Mouse (Mus musculus) E14TG2a.4 (cell line): ENCODE measurements around the gene Rps6ka4.

Experiments
- H3K27me3 ChIP-seq: 2 replicates; pipeline ENCODE4 v1.6.1; 2014; ENCODE audit warnings: low read length, control low read depth; ENCODE audit not compliant: insufficient read depth
- H3K36me3 ChIP-seq: 2 replicates; pipeline ENCODE4 v1.6.1; 2014; ENCODE audit warnings: low read length, control low read depth; ENCODE audit not compliant: insufficient read depth
- H3K4me1 ChIP-seq: replicated peaks from 2 replicates; pipeline ENCODE4 v1.6.1; 2014; ENCODE audit warnings: low read depth, low read length, control low read depth
- H3K4me3 ChIP-seq: replicated peaks from 2 replicates; pipeline ENCODE4 v1.5.1; 2014; ENCODE audit warnings: mild to moderate bottlenecking, low read length
- H3K9me3 ChIP-seq: 2 replicates; pipeline ENCODE4 v1.6.1; 2014; ENCODE audit warnings: low read length, control low read depth
- CTCF ChIP-seq: conservative IDR thresholded peaks from 2 replicates; pipeline ENCODE4 v1.5.1; 2014; ENCODE audit warnings: low read length
- NANOG ChIP-seq: IDR thresholded peaks from 2 replicates; pipeline ENCODE4 v1.6.1; 2014; ENCODE audit warnings: borderline replicate concordance, low read length, mixed read lengths
- POU5F1 ChIP-seq: IDR thresholded peaks from 2 replicates; pipeline ENCODE4 v1.6.1; 2014; ENCODE audit warnings: low read length, borderline replicate concordance

Gene Rps6ka4

GRCm38 (mm10) chr19:6855225-6856031 is 15.0 kb upstream of the Rps6ka4 start:
- H3K9me3 ChIP-seq = no peaks in the 10 kb centered on the region
- H3K4me1 ChIP-seq = peaks cover 51% of the 10 kb centered on the region
- TF ChIP-seq CTCF (no peak), NANOG (no peak), POU5F1 (no peak)
- peaks cover 48% of the 10 kb centered on the region for H3K27me3 ChIP-seq
- H3K36me3 ChIP-seq = no peaks in the 10 kb centered on the region
- peak overlapping the region; percentile 74 for H3K4me3 ChIP-seq

- H3K36me3 ChIP-seq = no peaks in the 10 kb centered on the region
- H3K27me3 ChIP-seq = peaks cover 56% of the 10 kb centered on the region
- no peaks in the 10 kb centered on the region for H3K9me3 ChIP-seq
- H3K4me1 ChIP-seq = peaks cover 57% of the 10 kb centered on the region
- H3K4me3 ChIP-seq = peak overlapping the region; percentile 74
- TF ChIP-seq CTCF (no peak), NANOG (no peak), POU5F1 (no peak)
Measured at GRCm38 (mm10) chr19:6854658-6855057, 14.2 kb upstream of the Rps6ka4 start.

DNA sequence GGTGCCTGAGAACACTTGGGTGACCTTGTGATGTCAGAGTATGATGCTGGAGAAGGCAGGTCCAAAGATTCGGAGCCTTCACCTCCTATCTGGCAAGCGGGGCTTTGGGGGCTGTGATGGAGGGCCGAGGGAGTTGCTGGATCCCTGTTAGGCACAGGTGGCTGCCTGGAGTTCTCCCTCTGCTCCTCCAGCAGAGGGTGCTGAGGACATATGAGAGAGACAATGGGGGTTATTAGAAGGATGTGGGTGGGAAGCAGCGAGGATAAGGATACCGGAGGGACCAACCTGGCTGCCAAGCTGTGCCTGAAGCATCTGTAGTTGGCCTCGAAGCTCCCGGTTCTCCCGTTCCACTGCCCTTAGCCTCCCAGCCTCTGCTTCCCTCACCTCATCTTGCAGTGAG is 13.5 kb upstream of the Rps6ka4 start:
- peaks cover 63% of the 10 kb centered on the region for H3K27me3 ChIP-seq
- TF ChIP-seq CTCF = no peak
- no peak for TF ChIP-seq NANOG
- no peak for TF ChIP-seq POU5F1
- H3K4me3 ChIP-seq = no peak overlapping the region
- peaks cover 65% of the 10 kb centered on the region for H3K4me1 ChIP-seq
- no peaks in the 10 kb centered on the region for H3K9me3 ChIP-seq
- H3K36me3 ChIP-seq = no peaks in the 10 kb centered on the region

GRCm38 (mm10) chr19:6852393-6853305 is 12.2 kb upstream of the Rps6ka4 start:
- no peak for TF ChIP-seq CTCF
- 0 out of 2 replicates have a peak overlapping the region, but pooled peaks have one; percentile 13 for H3K4me3 ChIP-seq
- H3K9me3 ChIP-seq = no peaks in the 10 kb centered on the region
- no peaks in the 10 kb centered on the region for H3K36me3 ChIP-seq
- H3K4me1 ChIP-seq = peaks cover 77% of the 10 kb centered on the region
- peaks cover 76% of the 10 kb centered on the region for H3K27me3 ChIP-seq

DNA sequence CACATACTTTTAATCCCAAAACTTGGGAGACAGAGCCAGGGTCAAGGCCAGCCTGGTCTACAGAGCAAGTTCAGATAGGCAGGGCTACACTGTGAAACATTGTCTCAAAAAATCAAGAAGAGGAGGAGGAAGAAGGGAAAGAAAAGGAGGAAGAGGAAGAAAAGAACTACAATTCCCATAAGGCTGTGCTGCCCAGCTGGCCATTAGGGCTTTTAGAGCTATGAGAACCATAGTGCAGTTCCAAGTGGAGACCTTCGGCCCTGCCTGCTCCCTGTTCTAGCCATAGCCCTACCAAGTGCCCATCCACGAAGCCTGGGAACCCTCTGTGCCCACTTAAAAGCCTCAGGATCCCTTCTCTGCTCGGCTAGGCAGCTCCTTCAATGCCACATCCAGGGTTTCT is 11.1 kb upstream of the Rps6ka4 start:
- Histone ChIP-seq H3K4me1 (peaks cover 79% of the 10 kb centered on the region), H3K27me3 (peaks cover 84% of the 10 kb centered on the region), H3K4me3 (no peak overlapping the region), H3K9me3 (no peaks in the 10 kb centered on the region), H3K36me3 (no peaks in the 10 kb centered on the region)
- TF ChIP-seq NANOG (no peak), CTCF (no peak), POU5F1 (no peak)

DNA sequence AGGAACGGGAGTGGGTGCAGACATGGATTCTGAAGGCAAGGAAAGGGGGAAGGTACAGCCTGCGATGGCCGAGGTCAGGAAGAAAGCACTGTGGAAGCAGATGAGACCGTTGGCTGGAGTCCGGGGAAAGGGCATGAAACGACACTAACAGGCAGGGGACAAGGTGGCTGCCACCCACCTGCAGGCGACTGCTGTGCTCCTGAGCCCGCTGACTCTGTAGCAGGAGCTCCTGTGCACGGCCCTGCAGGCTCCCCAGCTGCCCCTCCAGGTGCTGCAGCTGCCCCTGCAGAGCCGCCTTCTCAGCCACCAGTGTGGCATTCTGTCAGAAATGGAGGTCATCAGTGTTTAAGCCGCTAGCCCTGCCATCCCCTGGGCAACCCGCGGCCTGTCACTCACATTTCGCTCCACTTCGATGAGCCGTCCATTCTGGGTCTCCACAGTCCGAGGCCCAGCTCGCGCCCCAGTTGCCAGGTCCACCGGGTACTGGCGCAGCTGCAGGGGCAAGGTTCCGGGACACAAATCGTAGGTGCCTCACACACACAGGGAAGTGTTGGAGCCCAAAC is 9.2 kb upstream of the Rps6ka4 start:
- Histone ChIP-seq H3K4me1 (peaks cover 62% of the 10 kb centered on the region), H3K4me3 (peak overlapping the region; percentile 37; the same call in 1 of the 2 replicates), H3K9me3 (no peaks in the 10 kb centered on the region), H3K27me3 (peaks cover 90% of the 10 kb centered on the region), H3K36me3 (no peaks in the 10 kb centered on the region)
- TF ChIP-seq POU5F1 (no peak), NANOG (no peak), CTCF (no peak)

- no peak for TF ChIP-seq CTCF
- no peak for TF ChIP-seq POU5F1
- no peak for TF ChIP-seq NANOG
- peaks cover 49% of the 10 kb centered on the region for H3K4me1 ChIP-seq
- H3K36me3 ChIP-seq = no peaks in the 10 kb centered on the region
- peak overlapping the region; percentile 62 for H3K4me3 ChIP-seq
- peaks cover 90% of the 10 kb centered on the region for H3K27me3 ChIP-seq
- H3K9me3 ChIP-seq = no peaks in the 10 kb centered on the region
Measured at GRCm38 (mm10) chr19:6847841-6848517, 7.5 kb upstream of the Rps6ka4 start.

GRCm38 (mm10) chr19:6846050-6846449 is 5.6 kb upstream of the Rps6ka4 start:
- no peak overlapping the region for H3K4me3 ChIP-seq
- H3K9me3 ChIP-seq = no peaks in the 10 kb centered on the region

More at GRCm38 (mm10) chr19:6846050-6846449, 5.6 kb upstream of the Rps6ka4 start:
- H3K4me1 ChIP-seq = peaks cover 46% of the 10 kb centered on the region
- peaks cover 97% of the 10 kb centered on the region for H3K27me3 ChIP-seq
- TF ChIP-seq NANOG (no peak), CTCF (no peak), POU5F1 (no peak)
- H3K36me3 ChIP-seq = no peaks in the 10 kb centered on the region
